Mouse (Mus musculus): ENCODE results near the gene Lmx1b.

GRCm38 (mm10) chr2:33605487-33606256, 34.6 kb downstream of the Lmx1b start:
- TF ChIP-seq CTCF (IDR thresholded peaks at IDR 0.05; ENCODE audit: low read depth) (no peak), EP300 (optimal IDR thresholded peaks at IDR 0.05) (no peak)

Data from stomach, postnatal 0 days (tissue).